Mouse (Mus musculus) cerebellum, adult 2 months (tissue): ENCODE results near the gene Elovl2. TPM values are rescaled to one million over a fixed set of nuclear protein-coding genes. Genes with fewer than 3 reads are reported as not detected.
A peak's percentile ranks its signal among the peaks of the same experiment; 100 is the strongest.

Source experiments
- DNase-seq, 2 experiments: peaks; one replicate each; pipeline ENCODE4 v3.0.0; 2021
- H3K27ac ChIP-seq: fragments of 200-500 bp; 2 replicates; pipeline ENCODE4 v1.5.1; 2012; ENCODE audit warnings: low read length, control low read depth, inconsistent platforms; ENCODE audit not compliant: insufficient read depth
- H3K27me3 ChIP-seq: fragments of 200-500 bp; 2 replicates; pipeline ENCODE4 v1.6.1; 2012; ENCODE audit warnings: inconsistent platforms, mild to moderate bottlenecking, low read length, moderate library complexity; ENCODE audit not compliant: control insufficient read depth, insufficient read depth
- H3K4me1 ChIP-seq: fragments of 200-500 bp; 2 replicates; pipeline ENCODE4 v1.6.1; 2011; ENCODE audit warnings: low read length; ENCODE audit not compliant: control insufficient read depth, insufficient read depth
- H3K4me3 ChIP-seq: fragments of 200-500 bp; replicated peaks from 2 replicates; pipeline ENCODE3; 2011; ENCODE audit warnings: mild to moderate bottlenecking, low read depth, low read length, control low read depth; ENCODE audit not compliant: insufficient read depth
- CTCF ChIP-seq: fragments of 200-500 bp; IDR thresholded peaks from 2 replicates; pipeline ENCODE4 v1.5.1; 2011; ENCODE audit warnings: low read depth, mild to moderate bottlenecking, control low read depth, low read length, moderate library complexity, borderline replicate concordance; ENCODE audit not compliant: insufficient read depth
- POLR2A ChIP-seq: fragments of 200-500 bp; IDR thresholded peaks from 2 replicates; pipeline ENCODE4 v1.6.1; 2011; ENCODE audit warnings: low read length, control low read depth, borderline replicate concordance; ENCODE audit not compliant: insufficient read depth
- WGBS: fragments of 180-500 bp; shearing (Covaris S2); methylation state at CpG from one replicate; pipeline ENCODE4 v1.1.7; 2018; 5-methylcytosine and 5-hydroxymethylcytosine counted together
- polyA plus RNA-seq: library from polyadenylated mRNA; depleted of rRNA; stranded (reverse); fragments of >200 nt; gene quantifications from 2 replicates; pipeline ENCODE4 v1.2.3, GENCODE M21; 2012

The Elovl2 gene
- polyA plus RNA-seq, 1 experiment = 18.5 TPM

- Histone ChIP-seq H3K4me3 (no peak overlapping the region), H3K4me1 (no peaks in the 10 kb centered on the region), H3K27ac (no peak overlapping the region), H3K27me3 (no peaks in the 10 kb centered on the region)
- DNase-seq = no peak
- no peak for TF ChIP-seq CTCF
- TF ChIP-seq POLR2A = no peak
- WGBS = 63% methylated on average over 2 of the region's 2 CpGs
Observed at GRCm38 (mm10) chr13:41241557-41241956, 21.4 kb upstream of the Elovl2 start.

- no peak for TF ChIP-seq POLR2A
- peak; percentile 35; the same call in 1 of the 2 replicates for TF ChIP-seq CTCF
- Histone ChIP-seq H3K4me1 (no peaks in the 10 kb centered on the region), H3K27ac (no peak overlapping the region), H3K27me3 (no peaks in the 10 kb centered on the region), H3K4me3 (no peak overlapping the region)
- 5% methylated on average over 5 of the region's 5 CpGs for WGBS
- DNase-seq = peak in 1 of 2 experiments; percentile 27
Observed at GRCm38 (mm10) chr13:41238805-41239130, 18.6 kb upstream of the Elovl2 start.

GRCm38 (mm10) chr13:41238035-41238804, 18.0 kb upstream of the Elovl2 start:
- no peak overlapping the region for H3K27ac ChIP-seq
- no peaks in the 10 kb centered on the region for H3K27me3 ChIP-seq
- H3K4me3 ChIP-seq = no peak overlapping the region
- TF ChIP-seq POLR2A = no peak
- no peak for TF ChIP-seq CTCF
- H3K4me1 ChIP-seq = no peaks in the 10 kb centered on the region
- no peak for DNase-seq
- WGBS = 84% methylated on average over 10 of the region's 10 CpGs

- Histone ChIP-seq H3K27ac (no peak overlapping the region), H3K27me3 (no peaks in the 10 kb centered on the region), H3K4me3 (no peak overlapping the region), H3K4me1 (no peaks in the 10 kb centered on the region)
- no peak for DNase-seq
- TF ChIP-seq CTCF = no peak
- TF ChIP-seq POLR2A = no peak
- WGBS = 72% methylated on average over 13 of the region's 13 CpGs
Observed at GRCm38 (mm10) chr13:41235845-41236741, 15.9 kb upstream of the Elovl2 start.

GRCm38 (mm10) chr13:41235181-41235580, 15.0 kb upstream of the Elovl2 start:
- H3K27ac ChIP-seq = no peak overlapping the region
- TF ChIP-seq CTCF = no peak
- no peak for TF ChIP-seq POLR2A
- H3K4me1 ChIP-seq = no peaks in the 10 kb centered on the region
- no peak overlapping the region for H3K4me3 ChIP-seq
- no peaks in the 10 kb centered on the region for H3K27me3 ChIP-seq
- no peak for DNase-seq
- WGBS = 90% methylated on average over 6 of the region's 6 CpGs

- no peaks in the 10 kb centered on the region for H3K4me1 ChIP-seq
- WGBS = 52% methylated on average over 7 of the region's 7 CpGs
- TF ChIP-seq POLR2A (no peak), CTCF (no peak)
- no peak overlapping the region for H3K27ac ChIP-seq
- no peak overlapping the region for H3K4me3 ChIP-seq
- no peaks in the 10 kb centered on the region for H3K27me3 ChIP-seq
- no peak for DNase-seq
Observed at GRCm38 (mm10) chr13:41233241-41233640, 13.0 kb upstream of the Elovl2 start.

- 73% methylated on average over 15 of the region's 15 CpGs for WGBS
- DNase-seq = no peak
- no peak overlapping the region for H3K27ac ChIP-seq
- TF ChIP-seq POLR2A = no peak
- no peaks in the 10 kb centered on the region for H3K4me1 ChIP-seq
- H3K4me3 ChIP-seq = no peak overlapping the region
- H3K27me3 ChIP-seq = no peaks in the 10 kb centered on the region
Observed at GRCm38 (mm10) chr13:41232209-41232608, 12.0 kb upstream of the Elovl2 start.

GRCm38 (mm10) chr13:41231389-41231983, 11.3 kb upstream of the Elovl2 start:
- Histone ChIP-seq H3K4me1 (no peaks in the 10 kb centered on the region), H3K27me3 (no peaks in the 10 kb centered on the region), H3K4me3 (no peak overlapping the region), H3K27ac (no peak overlapping the region)
- TF ChIP-seq POLR2A (no peak), CTCF (no peak)
- WGBS = 10% methylated on average over 12 of the region's 12 CpGs
- peak; percentile 50 to 61 for DNase-seq
